Mouse (Mus musculus) E14TG2a.4 (cell line): ENCODE data around the gene Cend1.
"Not testable (repeated sequence)": the region's sequence is repeated elsewhere in the genome, so short reads cannot be mapped to it uniquely, and the experiment has no call there.

ENCODE experiments used
- H3K27me3 ChIP-seq: 2 replicates; pipeline ENCODE4 v1.6.1; 2014; ENCODE audit warnings: low read length, control low read depth; ENCODE audit not compliant: insufficient read depth
- H3K36me3 ChIP-seq: 2 replicates; pipeline ENCODE4 v1.6.1; 2014; ENCODE audit warnings: low read length, control low read depth; ENCODE audit not compliant: insufficient read depth
- H3K4me1 ChIP-seq: replicated peaks from 2 replicates; pipeline ENCODE4 v1.6.1; 2014; ENCODE audit warnings: low read depth, low read length, control low read depth
- H3K4me3 ChIP-seq: replicated peaks from 2 replicates; pipeline ENCODE4 v1.5.1; 2014; ENCODE audit warnings: mild to moderate bottlenecking, low read length
- H3K9me3 ChIP-seq: 2 replicates; pipeline ENCODE4 v1.6.1; 2014; ENCODE audit warnings: low read length, control low read depth
- CTCF ChIP-seq: conservative IDR thresholded peaks from 2 replicates; pipeline ENCODE4 v1.5.1; 2014; ENCODE audit warnings: low read length
- NANOG ChIP-seq: IDR thresholded peaks from 2 replicates; pipeline ENCODE4 v1.6.1; 2014; ENCODE audit warnings: borderline replicate concordance, low read length, mixed read lengths
- POU5F1 ChIP-seq: IDR thresholded peaks from 2 replicates; pipeline ENCODE4 v1.6.1; 2014; ENCODE audit warnings: low read length, borderline replicate concordance

The Cend1 gene

GRCm38 (mm10) chr7:141416144-141416841 is 13.0 kb downstream of the Cend1 start:
- TF ChIP-seq CTCF (no peak), NANOG (no peak), POU5F1 (no peak)
- Histone ChIP-seq H3K27me3 (no peaks in the 10 kb centered on the region), H3K36me3 (peaks cover 8% of the 10 kb centered on the region), H3K4me3 (peak overlapping the region; percentile 11; the same call in 1 of the 2 replicates), H3K4me1 (peaks cover 54% of the 10 kb centered on the region), H3K9me3 (no peaks in the 10 kb centered on the region)

- no peaks in the 10 kb centered on the region for H3K9me3 ChIP-seq
These were observed 15.3 kb downstream of the Cend1 start, which contains the start of gene Gatd1 for GRCm38 (mm10) chr7:141413809-141414584. Gatd1 (minus strand) TSS chr7:141414136.

GRCm38 (mm10) chr7:141413331-141413730 is 16.0 kb downstream of the Cend1 start:
- Histone ChIP-seq H3K36me3 (peaks cover 36% of the 10 kb centered on the region), H3K27me3 (no peaks in the 10 kb centered on the region), H3K4me3 (peak overlapping the region; percentile 94), H3K4me1 (peaks cover 62% of the 10 kb centered on the region), H3K9me3 (no peaks in the 10 kb centered on the region)
- TF ChIP-seq POU5F1 (no peak), CTCF (no peak), NANOG (no peak)

More at GRCm38 (mm10) chr7:141413809-141414584, 15.3 kb downstream of the Cend1 start, which contains the start of gene Gatd1:
- peak within 1 kb of the TSS; percentile 94 for H3K4me3 ChIP-seq
- peaks cover 31% of the 10 kb centered on the region for H3K36me3 ChIP-seq
- no peaks in the 10 kb centered on the region for H3K27me3 ChIP-seq
- peaks cover 67% of the 10 kb centered on the region for H3K4me1 ChIP-seq
- TF ChIP-seq CTCF (no peak), POU5F1 (no peak), NANOG (no peak)

- no peaks in the 10 kb centered on the region for H3K27me3 ChIP-seq
- TF ChIP-seq CTCF (no peak), NANOG (no peak), POU5F1 (no peak)
- peaks cover 50% of the 10 kb centered on the region for H3K4me1 ChIP-seq
- peaks cover 44% of the 10 kb centered on the region for H3K36me3 ChIP-seq
- peaks cover 5% of the 10 kb centered on the region for H3K9me3 ChIP-seq
- no peak overlapping the region for H3K4me3 ChIP-seq
These were observed 17.6 kb downstream of the Cend1 start for GRCm38 (mm10) chr7:141411667-141412066.

GRCm38 (mm10) chr7:141410631-141411030 is 18.7 kb downstream of the Cend1 start:
- H3K27me3 ChIP-seq, result no peaks in the 10 kb centered on the region
- peaks cover 44% of the 10 kb centered on the region for H3K36me3 ChIP-seq
- peaks cover 5% of the 10 kb centered on the region for H3K9me3 ChIP-seq
- TF ChIP-seq CTCF, result no peak
- no peak for TF ChIP-seq NANOG
- TF ChIP-seq POU5F1, result no peak
- H3K4me3 ChIP-seq, result no peak overlapping the region
- peaks cover 39% of the 10 kb centered on the region for H3K4me1 ChIP-seq

- TF ChIP-seq POU5F1 (no peak), NANOG (no peak), CTCF (peak; percentile 70)
- Histone ChIP-seq H3K9me3 (peaks cover 5% of the 10 kb centered on the region), H3K4me3 (no peak overlapping the region; the same call in 1 of the 2 replicates)
These were observed 20.5 kb downstream of the Cend1 start for GRCm38 (mm10) chr7:141408833-141409232.

GRCm38 (mm10) chr7:141407670-141408069 is 21.6 kb downstream of the Cend1 start:
- not testable (repeated sequence) for H3K4me3 ChIP-seq, H3K27me3 ChIP-seq, H3K9me3 ChIP-seq
- Histone ChIP-seq H3K4me1 (peaks cover 19% of the 10 kb centered on the region), H3K36me3 (peaks cover 58% of the 10 kb centered on the region)

More at GRCm38 (mm10) chr7:141408833-141409232, 20.5 kb downstream of the Cend1 start:
- Histone ChIP-seq H3K4me1 (peaks cover 27% of the 10 kb centered on the region), H3K27me3 (no peaks in the 10 kb centered on the region), H3K36me3 (peaks cover 47% of the 10 kb centered on the region)

- Histone ChIP-seq H3K9me3 (peaks cover 5% of the 10 kb centered on the region), H3K27me3 (no peaks in the 10 kb centered on the region), H3K36me3 (peaks cover 64% of the 10 kb centered on the region), H3K4me3 (no peak overlapping the region), H3K4me1 (peaks cover 29% of the 10 kb centered on the region)
- TF ChIP-seq CTCF, result no peak
- no peak for TF ChIP-seq POU5F1
These were observed 23.8 kb downstream of the Cend1 start for GRCm38 (mm10) chr7:141405466-141405865.
